Mouse (Mus musculus): ENCODE measurements around the gene Pcnp. TPM values are rescaled to one million over a fixed set of nuclear protein-coding genes. Genes with fewer than 3 reads are reported as not detected.
"Not testable (repeated sequence)": the region's sequence is repeated elsewhere in the genome, so short reads cannot be mapped to it uniquely, and the experiment has no call there.

The Pcnp gene
- total RNA-seq, 2 experiments from 2014 or later, result 49.3 to 56.8 TPM

- intact Hi-C loops (cut with DNase I), result no loop called here
- DNase-seq (ENCODE audit: low spot score), result no peak
Measured at GRCm38 (mm10) chr16:55972626-55973201, 56.8 kb downstream of the Pcnp start.

GRCm38 (mm10) chr16:55971735-55972615 lies 57.6 kb downstream of the Pcnp start:
- intact Hi-C loops (cut with DNase I), result no loop called here
- no peak for DNase-seq (ENCODE audit: low spot score)

GRCm38 (mm10) chr16:55970416-55970815 lies 59.1 kb downstream of the Pcnp start:
- no peak for DNase-seq (ENCODE audit: low spot score)
- intact Hi-C loops (cut with DNase I), result no loop called here

GRCm38 (mm10) chr16:55969147-55969546 lies 60.4 kb downstream of the Pcnp start:
- intact Hi-C loops (cut with DNase I), result loop anchor here (5.0 kb wide), 2 partner anchors 108 to 163 kb away; no protein-coding TSS in a partner anchor
- DNase-seq (ENCODE audit: low spot score), result no peak

- intact Hi-C loops (cut with DNase I), result loop anchor here (2.0 to 5.0 kb wide), 3 partner anchors 62 to 165 kb away; partner anchors contain the start of gene Pcnp
- DNase-seq (ENCODE audit: low spot score), result no peak
Measured at GRCm38 (mm10) chr16:55967221-55967620, 62.3 kb downstream of the Pcnp start.

- peak; percentile 89 for DNase-seq (ENCODE audit: low spot score)
- intact Hi-C loops (cut with DNase I), result loop anchor here (2.0 to 5.0 kb wide), 3 partner anchors 62 to 166 kb away; partner anchors contain the start of gene Pcnp
Measured at GRCm38 (mm10) chr16:55966212-55966871, 63.2 kb downstream of the Pcnp start, which contains the start of gene Rpl24. Gene Rpl24 (plus strand): TSS chr16:55966275.

- intact Hi-C loops (cut with DNase I), result no loop called here
- no peak for DNase-seq (ENCODE audit: low spot score)
Measured at GRCm38 (mm10) chr16:55964126-55964949, 65.2 kb downstream of the Pcnp start.

- DNase-seq (ENCODE audit: low spot score); intact Hi-C loops (cut with DNase I): not testable (repeated sequence)
Measured at GRCm38 (mm10) chr16:55963068-55963467, 66.5 kb downstream of the Pcnp start.

Small RNA genes lying within 50 kb of the gene (microRNA-seq; reads per million reads assigned to microRNA genes)
- gene Gm24047, result not detected

Other genes starting within 250 kb of the Pcnp start
- 1 to 10 TPM; 2.2 to 2.3 TPM for gene Nfkbiz, start 190.8 kb downstream of the Pcnp start, total RNA-seq (2021)
- gene Nxpe3, start 134.5 kb downstream of the Pcnp start, total RNA-seq (2021), result under 1 TPM; 0.31 to 0.42 TPM
- gene Cep97, start 94.9 kb downstream of the Pcnp start, total RNA-seq (2021), result 1 to 10 TPM; 6.0 to 6.4 TPM
- gene Rpl24, start 63.5 kb downstream of the Pcnp start, total RNA-seq (2021), result 100 to 1,000 TPM; 504 to 557 TPM
- gene Zbtb11, start 55.9 kb downstream of the Pcnp start, total RNA-seq (2021), result 10 to 100 TPM in 1 of 2 experiments, 1 to 10 TPM in 1; 9.7 to 11.4 TPM
- gene Trmt10c, start 8.1 kb upstream of the Pcnp start, total RNA-seq (2021), result 10 to 100 TPM; 11.0 to 11.3 TPM
- 10 to 100 TPM; 15.8 to 18.0 TPM for gene Senp7, start 18.6 kb upstream of the Pcnp start, total RNA-seq (2021)
- gene Impg2, start 174.6 kb upstream of the Pcnp start, total RNA-seq (2021), result under 1 TPM; 0.05 to 0.08 TPM

Data from heart, postnatal 25 days (tissue).